Mouse (Mus musculus): ENCODE data around the gene Glis1.
A peak's percentile ranks its signal among the peaks of the same experiment; 100 is the strongest.

DNA sequence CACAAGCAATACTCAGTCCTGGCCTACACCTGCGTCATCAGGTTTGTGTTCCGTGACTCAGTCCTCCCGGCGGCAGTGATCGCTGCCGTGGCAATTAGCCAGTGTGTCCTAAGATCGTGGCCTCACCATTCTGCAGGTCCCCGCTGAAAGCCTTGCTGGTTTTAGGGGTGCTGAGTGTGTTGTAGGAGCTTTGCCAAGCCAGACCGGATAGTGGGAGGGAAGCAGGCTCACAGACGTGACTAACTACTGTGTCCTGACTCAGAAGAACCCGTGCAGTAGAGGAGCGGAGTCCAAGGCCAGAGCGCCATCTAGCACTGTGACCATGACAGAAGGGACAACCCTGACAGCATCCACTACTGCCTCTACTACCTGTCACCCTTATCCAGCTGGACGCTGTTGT lies 168.4 kb downstream of the Glis1 start:
- TF ChIP-seq CTCF (IDR thresholded peaks at IDR 0.05; ENCODE audit: low read depth) (peak; percentile 27; the same call in 1 of the 2 replicates), EP300 (IDR thresholded peaks at IDR 0.05; ENCODE audit: low read depth) (no peak)
